Mouse (Mus musculus) testis, postnatal 14 days (tissue): ENCODE results near the gene Cdh6.

ENCODE experiments used
- DNase-seq: peaks from one replicate; pipeline ENCODE4 v3.0.0; 2021; ENCODE audit warnings: low spot score

Cdh6 gene

DNA sequence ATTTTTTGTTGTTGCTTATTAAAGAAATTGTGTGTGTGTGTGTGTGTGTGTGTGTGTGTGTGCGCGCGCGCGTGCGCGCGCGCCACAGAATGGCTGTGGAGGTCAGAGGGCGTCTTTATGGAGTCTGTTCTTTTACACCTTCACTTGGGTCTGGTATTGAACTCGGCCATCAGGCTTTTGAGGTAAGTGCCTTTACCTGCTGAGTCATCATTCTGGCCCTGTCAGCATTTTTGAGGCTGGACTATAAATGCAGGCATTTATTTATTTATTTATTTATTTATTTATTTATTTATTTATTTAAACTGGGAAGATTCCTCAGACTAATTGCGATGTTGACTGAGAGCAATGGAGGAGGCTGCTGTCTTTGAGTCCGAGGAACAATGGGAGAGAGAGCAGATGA is 109.8 kb downstream of the Cdh6 start:
- no peak for DNase-seq

- no peak for DNase-seq
Observed at GRCm38 (mm10) chr15:13057728-13058127, 115.7 kb downstream of the Cdh6 start.

GRCm38 (mm10) chr15:13057302-13057701 is 116.2 kb downstream of the Cdh6 start:
- no peak for DNase-seq

GRCm38 (mm10) chr15:13047910-13048309 is 125.6 kb downstream of the Cdh6 start:
- no peak for DNase-seq

- DNase-seq, result no peak
Observed at GRCm38 (mm10) chr15:13034436-13034835, 139.0 kb downstream of the Cdh6 start.

DNA sequence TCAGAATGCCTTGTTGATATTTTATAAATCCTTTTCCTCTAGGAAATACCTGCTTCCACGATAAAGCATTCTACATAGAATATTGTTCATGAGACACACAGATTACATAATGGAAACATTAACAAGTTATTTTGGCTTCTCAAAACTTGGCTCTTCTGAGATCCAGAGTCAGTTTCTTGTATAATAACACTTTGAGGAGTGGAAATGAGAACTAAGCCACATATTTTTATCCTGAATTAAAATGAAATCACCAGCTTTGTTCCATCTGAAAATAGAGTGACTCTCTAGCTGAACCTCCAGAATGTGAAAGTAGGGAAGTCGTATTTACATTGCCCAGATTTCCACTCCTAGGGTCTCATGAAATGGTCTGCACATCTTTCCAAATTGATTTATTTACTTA is 142.8 kb downstream of the Cdh6 start:
- no peak for DNase-seq

GRCm38 (mm10) chr15:13027513-13027912 is 146.0 kb downstream of the Cdh6 start:
- no peak for DNase-seq

GRCm38 (mm10) chr15:13016756-13017357 is 156.6 kb downstream of the Cdh6 start:
- no peak for DNase-seq

DNA sequence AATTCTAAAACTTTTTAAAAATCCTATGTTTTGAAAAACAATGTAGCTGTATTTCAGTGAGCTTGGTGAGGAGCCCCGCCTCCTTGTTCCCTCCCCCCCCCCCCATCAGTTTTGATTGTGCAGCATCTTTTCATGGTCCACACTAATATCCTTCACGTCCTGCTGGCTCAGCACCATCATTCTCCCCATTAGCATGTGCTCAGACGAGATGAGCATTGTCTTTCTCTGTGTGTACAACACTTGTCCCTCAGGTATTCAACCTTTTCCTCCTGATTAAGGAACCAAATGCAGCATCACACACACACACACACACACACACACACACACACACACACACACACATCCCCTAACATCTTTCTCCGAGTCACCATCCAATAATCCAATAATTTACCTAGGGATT is 164.7 kb downstream of the Cdh6 start:
- no peak for DNase-seq

DNA sequence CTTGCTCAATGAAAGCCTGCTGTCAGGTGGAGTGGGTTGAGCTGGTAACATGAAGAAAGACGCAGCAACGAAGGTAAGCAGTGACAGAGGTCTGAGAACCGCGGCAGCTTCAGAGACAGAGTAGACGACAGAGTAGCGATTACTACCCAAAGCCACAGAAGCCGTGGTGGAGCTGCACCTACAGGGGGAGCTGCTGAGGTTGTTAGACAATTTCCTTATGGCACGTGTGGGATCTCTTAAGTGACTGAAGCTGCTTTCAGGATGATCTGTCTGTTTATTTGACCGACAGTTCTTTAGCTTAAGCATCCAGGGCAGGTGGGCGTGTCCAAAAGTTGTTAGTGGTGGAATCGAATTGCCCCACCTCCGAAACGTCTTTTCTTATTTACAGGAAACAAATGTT is 167.5 kb downstream of the Cdh6 start:
- no peak for DNase-seq

- no peak for DNase-seq
Observed at GRCm38 (mm10) chr15:13001549-13001948, 171.9 kb downstream of the Cdh6 start.

- no peak for DNase-seq
Observed at GRCm38 (mm10) chr15:12994563-12995359, 178.7 kb downstream of the Cdh6 start.
